Mouse (Mus musculus) granulocyte monocyte progenitor cell, adult 5-6 weeks (primary cell): ENCODE results near the gene Kars. TPM values are rescaled to one million over a fixed set of nuclear protein-coding genes. Genes with fewer than 3 reads are reported as not detected.
A peak's percentile ranks its signal among the peaks of the same experiment; 100 is the strongest.

ENCODE experiments used
- ATAC-seq: replicated peaks from 2 replicates; pipeline ENCODE4 v1.8.0; 2016; ENCODE audit warnings: mild to moderate bottlenecking, moderate TSS enrichment, inconsistent platforms; ENCODE audit not compliant: poor library complexity, severe bottlenecking
- total RNA-seq, 2 experiments: library from RNA; stranded (forward) in 1 of 2; stranded (reverse) in 1 of 2; fragments of 200-712, 200-1000 nt in 1 of 2; fragments of >200 nt in 1 of 2; fragmentation: Nextera tagmentation in 1 of 2; gene quantifications; 2 replicates each; pipeline ENCODE4 v1.2.3; 2014 to 2017

Kars gene
- total RNA-seq, 2 experiments from 2014 or later, result 164 to 197 TPM

DNA sequence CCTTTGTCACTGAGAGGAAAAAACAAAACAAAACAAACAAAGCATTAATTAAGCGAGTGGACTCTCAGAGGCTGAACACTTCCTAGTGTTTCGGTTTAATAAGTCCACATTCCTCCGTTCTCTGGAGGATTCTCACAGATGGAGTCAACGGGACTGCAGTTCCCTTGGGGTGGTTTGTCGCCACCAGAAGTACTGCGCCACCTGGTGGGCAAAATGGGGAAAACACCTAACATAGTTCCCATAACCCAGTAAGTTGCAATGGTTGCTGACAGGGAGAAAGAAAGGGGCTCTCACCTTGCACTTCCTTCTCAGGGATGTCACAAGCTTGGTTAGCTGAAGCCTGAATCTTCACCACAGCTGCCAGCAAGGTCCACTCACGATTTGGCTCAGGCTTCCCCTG, 21.2 kb downstream of the Kars start:
- ATAC-seq, result peak; percentile 79

DNA sequence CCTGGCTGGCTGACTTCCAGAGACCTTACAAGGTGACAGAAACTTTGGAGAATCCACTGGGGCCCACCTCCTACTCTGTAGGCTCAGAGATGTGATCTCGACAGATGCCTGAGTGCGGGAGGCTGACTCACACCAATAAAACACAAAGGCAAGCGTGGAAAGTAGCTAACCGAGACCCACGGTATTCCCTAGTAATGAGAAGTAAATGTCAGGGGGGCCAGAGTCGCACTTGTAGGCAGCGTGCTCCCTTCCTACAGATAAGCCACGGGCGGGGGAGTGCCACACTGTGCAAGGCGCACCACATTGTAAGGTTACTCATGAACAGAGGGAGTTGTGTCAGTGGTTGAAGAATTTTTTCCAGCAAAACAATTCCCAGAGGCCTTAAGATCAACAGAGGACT, 26.6 kb downstream of the Kars start:
- no peak for ATAC-seq

DNA sequence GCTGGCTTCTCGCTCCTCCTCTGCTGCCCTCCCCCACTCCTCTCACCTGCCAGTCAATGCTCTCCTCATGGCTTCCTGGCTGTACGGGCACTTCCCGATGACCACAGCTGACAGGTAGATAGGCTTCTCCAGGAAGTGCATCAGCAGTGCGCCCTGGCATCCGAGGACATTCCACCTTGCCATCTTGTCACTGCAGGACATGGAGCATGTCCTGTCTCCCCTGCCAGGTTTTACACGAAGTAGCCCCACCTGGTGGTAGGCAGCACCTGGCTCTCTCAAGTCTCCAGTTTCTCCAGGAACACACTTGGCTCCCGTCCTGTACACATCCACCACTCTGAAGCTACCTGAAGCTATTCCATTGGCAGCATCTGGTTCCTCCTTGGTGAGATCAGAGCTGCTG, 29.0 kb downstream of the Kars start:
- no peak for ATAC-seq

GRCm38 (mm10) chr8:111978147-111978546, 33.0 kb downstream of the Kars start:
- no peak for ATAC-seq

DNA sequence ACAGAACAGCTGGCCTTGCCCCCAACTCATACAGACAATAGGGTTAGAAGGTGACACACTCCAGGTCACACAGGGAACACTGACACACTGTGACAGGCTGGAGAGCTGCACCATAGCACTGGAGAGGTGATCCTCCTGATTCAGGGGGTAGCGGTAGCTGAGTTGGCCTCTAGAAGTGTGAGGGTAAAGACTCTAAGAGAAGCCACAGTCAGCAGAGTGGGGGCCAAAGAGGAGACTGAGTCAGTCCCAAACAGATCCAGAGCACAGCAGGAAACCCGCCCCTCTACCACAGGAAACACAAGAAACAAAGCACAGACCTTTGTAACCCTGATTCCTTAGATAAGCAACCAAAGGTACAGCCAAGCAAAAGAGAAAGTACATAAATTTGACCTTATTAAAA, 34.8 kb downstream of the Kars start:
- ATAC-seq, result no peak

GRCm38 (mm10) chr8:111975706-111976105, 35.4 kb downstream of the Kars start:
- no peak for ATAC-seq

DNA sequence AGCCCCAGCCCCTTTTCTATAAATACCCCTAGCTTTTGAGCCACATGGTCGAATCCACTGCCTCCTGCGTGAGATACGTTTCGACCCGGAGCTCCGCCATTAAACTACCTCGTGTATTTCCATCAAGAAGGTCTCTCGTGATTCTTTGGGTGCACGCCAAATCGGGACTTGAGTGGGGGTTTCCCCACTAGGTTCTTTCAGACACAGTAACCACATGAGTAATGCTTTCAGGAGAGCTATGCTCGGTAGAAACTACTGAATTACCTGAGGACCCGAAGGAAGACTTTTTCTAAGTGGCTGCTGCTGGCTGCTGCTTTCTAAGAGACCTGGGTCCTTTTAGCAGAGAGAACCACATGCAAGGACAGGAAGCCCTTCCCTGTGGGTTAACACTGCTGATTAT, 37.0 kb downstream of the Kars start:
- no peak for ATAC-seq

GRCm38 (mm10) chr8:111968991-111969390, 42.1 kb downstream of the Kars start:
- ATAC-seq, result no peak

DNA sequence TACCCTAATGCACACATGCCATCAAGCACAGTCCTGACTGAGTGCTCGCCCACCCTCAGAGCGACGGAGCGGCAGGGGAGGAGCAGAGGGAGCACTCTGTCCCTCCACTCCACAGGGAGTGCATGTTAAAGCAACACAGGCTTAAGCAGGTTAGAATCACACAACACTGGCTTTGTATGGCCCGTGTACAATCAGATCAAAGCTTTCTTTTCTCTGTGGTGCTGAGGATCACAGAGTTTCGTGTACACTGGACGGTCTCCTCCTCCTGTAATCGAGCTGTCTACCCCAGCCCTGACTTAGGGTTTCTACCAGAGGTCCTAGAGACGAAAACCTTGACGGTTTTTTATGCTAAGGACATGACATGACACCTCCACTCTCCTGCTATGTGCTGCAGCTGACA, 42.6 kb downstream of the Kars start:
- ATAC-seq, result no peak

DNA sequence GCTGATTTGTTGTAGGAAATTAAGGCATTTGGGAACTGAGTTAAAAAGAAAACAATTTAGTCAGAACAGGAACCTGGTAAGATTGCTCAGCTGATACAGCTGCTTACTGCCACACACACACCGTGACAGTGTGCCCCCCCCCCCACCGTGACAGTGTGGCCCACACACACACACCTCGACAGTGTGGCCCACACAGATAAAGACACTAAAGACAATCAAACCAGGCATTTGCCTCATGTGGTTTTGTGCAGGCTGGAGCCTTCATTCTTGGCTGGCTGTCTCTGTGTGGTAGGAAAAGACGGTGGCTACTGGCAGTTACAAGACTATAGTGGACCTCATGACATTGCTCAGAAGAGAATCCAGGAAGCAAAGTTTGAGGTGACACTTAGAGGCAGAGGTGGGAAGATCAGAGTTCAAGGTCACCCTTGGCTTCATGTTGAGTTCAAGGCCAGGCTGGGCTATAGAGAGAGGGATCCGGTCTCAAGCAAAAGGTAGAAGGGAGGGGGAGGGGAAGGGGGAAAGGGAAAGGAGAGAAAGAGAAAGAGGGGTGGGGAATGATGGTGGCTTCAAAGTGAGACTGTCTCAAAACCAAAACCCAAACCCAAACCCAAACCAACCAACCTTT, 43.8 kb downstream of the Kars start:
- 0 out of 2 replicates have a peak, but pooled peaks have one; percentile 22 for ATAC-seq

GRCm38 (mm10) chr8:111964849-111965561, 46.1 kb downstream of the Kars start:
- ATAC-seq, result no peak

- no peak for ATAC-seq
Observed at GRCm38 (mm10) chr8:111964351-111964750, 46.8 kb downstream of the Kars start.

GRCm38 (mm10) chr8:111963546-111963945, 47.6 kb downstream of the Kars start:
- ATAC-seq, result no peak

- no peak for ATAC-seq
Observed at GRCm38 (mm10) chr8:111963091-111963490, 48.0 kb downstream of the Kars start.

GRCm38 (mm10) chr8:111962589-111962988, 48.5 kb downstream of the Kars start:
- no peak for ATAC-seq

DNA sequence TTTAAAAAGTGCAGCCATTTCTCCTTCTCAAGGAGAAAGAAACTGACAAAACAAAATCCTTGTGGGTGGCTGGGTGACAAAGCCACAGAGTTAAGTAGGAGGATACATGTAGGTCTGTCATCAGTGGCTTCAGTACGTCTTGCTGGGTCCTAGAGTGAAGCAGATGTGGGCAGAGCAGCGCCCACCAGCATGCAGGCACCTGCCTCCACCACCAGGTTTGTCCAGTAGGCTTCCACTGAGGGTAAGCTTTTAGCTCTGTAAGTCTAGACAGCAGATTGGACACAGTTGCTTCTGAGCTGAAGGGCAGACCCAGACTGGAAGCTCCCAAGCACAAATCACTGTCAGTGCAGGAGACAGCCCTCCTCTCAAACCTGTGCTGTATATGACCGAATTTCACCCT, 49.8 kb downstream of the Kars start:
- ATAC-seq, result 0 out of 2 replicates have a peak, but pooled peaks have one; percentile 25

GRCm38 (mm10) chr8:111960591-111961321, 50.4 kb downstream of the Kars start:
- ATAC-seq, result no peak

DNA sequence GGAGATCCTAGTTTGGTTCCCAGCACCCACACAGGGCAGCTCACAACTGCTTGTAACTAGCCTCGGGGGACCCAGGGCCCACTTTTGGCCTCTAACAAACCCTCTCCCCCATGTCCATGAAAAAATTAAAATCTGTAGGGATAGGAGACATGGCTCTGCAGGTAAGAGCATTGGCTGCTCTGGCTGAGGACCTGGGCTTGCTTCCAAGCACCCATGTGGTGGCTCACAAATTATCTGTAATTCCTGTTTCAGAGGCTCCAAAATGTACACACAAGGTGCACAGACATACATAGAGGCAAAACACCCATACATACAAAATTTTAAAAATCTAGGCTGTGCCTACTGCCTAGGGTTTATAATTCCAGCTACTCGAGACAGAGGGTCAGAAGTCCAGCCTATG, 53.9 kb downstream of the Kars start:
- no peak for ATAC-seq

DNA sequence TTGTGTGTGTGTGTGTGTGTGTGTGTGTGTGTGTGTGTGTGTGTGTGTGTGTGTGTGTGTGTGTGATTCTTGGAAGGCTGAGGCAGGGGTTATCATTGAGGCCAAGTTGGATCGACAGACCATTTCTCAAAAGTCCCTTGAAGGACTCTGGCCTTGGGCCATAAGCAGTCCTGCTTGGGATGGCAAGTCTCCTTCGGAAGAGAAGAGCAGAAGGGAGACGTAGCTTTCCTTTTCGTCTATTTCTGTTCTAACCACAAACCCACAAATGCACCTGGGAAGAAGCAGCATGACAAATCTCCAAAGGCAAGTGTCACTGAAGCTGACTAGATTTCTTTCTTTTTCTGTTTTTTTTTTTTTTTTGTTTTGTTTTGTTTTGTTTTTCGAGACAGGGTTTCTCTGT, 55.2 kb downstream of the Kars start:
- ATAC-seq, result no peak

DNA sequence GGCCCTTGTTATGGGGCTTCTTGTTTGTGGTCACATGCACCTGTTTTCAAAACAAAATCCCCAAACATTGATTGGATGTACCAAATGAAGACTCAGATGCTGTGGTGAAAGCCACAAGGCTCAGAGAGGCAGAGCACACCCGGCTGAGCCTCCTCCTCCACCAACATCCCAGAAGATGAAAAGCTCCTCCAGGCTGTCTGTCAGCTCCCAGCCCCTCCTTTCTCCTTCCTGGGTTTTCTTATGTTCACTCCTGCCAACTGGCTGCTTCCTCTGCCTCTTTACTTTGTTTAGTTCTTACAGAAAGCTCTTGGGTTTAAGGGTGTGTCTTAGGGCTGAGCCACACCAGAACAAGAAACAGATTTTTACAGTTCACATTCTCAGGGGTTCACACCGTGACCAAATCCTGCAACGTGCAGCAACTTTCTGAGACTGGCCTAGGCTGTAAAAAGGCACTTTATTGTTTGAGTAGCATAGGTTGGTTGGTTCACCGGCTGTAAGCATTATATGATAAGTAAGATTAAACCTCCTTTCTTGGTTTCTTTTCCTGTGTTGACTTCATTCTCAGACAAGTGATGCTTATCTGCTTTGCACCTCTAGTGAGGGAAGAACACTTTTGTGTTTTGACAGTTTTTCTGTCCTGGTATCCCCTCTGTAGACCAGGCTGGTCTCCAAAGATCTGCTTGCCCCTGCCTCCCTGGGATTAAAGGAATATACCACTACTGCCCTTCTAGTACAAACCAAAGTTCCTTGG, 56.1 kb downstream of the Kars start:
- no peak for ATAC-seq

- no peak for ATAC-seq
Observed at GRCm38 (mm10) chr8:111951936-111952335, 59.2 kb downstream of the Kars start.
